Mouse (Mus musculus) lung, adult 2 months (tissue): ENCODE measurements around the gene Sec23a. TPM values are rescaled to one million over a fixed set of nuclear protein-coding genes. Genes with fewer than 3 reads are reported as not detected.
"Not testable (repeated sequence)": the region's sequence is repeated elsewhere in the genome, so short reads cannot be mapped to it uniquely, and the experiment has no call there.

Experiments used
- DNase-seq: peaks from one replicate; pipeline ENCODE4 v3.0.0; 2022
- H3K4me1 ChIP-seq: fragments of 200-500 bp; 2 replicates; pipeline ENCODE4 v1.6.1; 2011; ENCODE audit warnings: low read length; ENCODE audit not compliant: control insufficient read depth, insufficient read depth
- H3K4me3 ChIP-seq: fragments of 200-500 bp; replicated peaks from 2 replicates; pipeline ENCODE3; 2011; ENCODE audit warnings: low read depth, mild to moderate bottlenecking, control low read depth, low read length; ENCODE audit errors: extremely low read depth
- CTCF ChIP-seq: fragments of 200-500 bp; IDR thresholded peaks from 2 replicates; pipeline ENCODE4 v1.5.1; 2011; ENCODE audit warnings: mild to moderate bottlenecking, low read length, control low read depth; ENCODE audit not compliant: insufficient read depth
- POLR2A ChIP-seq: fragments of 200-500 bp; IDR thresholded peaks from 2 replicates; pipeline ENCODE4 v1.6.1; 2011; ENCODE audit warnings: low read depth, mild to moderate bottlenecking, control low read depth, low read length, borderline replicate concordance; ENCODE audit errors: extremely low read depth
- WGBS: fragments of 180-500 bp; shearing (Covaris S2); methylation state at CpG from one replicate; pipeline ENCODE4 v1.1.7; 2018; 5-methylcytosine and 5-hydroxymethylcytosine counted together
- polyA plus RNA-seq: library from polyadenylated mRNA; depleted of rRNA; stranded (reverse); fragments of >200 nt; gene quantifications from 2 replicates; pipeline ENCODE4 v1.2.3, GENCODE M21; 2012; rRNA removed

Sec23a gene
- 8.6 and 13.0 TPM in 2 replicates for polyA plus RNA-seq

DNA sequence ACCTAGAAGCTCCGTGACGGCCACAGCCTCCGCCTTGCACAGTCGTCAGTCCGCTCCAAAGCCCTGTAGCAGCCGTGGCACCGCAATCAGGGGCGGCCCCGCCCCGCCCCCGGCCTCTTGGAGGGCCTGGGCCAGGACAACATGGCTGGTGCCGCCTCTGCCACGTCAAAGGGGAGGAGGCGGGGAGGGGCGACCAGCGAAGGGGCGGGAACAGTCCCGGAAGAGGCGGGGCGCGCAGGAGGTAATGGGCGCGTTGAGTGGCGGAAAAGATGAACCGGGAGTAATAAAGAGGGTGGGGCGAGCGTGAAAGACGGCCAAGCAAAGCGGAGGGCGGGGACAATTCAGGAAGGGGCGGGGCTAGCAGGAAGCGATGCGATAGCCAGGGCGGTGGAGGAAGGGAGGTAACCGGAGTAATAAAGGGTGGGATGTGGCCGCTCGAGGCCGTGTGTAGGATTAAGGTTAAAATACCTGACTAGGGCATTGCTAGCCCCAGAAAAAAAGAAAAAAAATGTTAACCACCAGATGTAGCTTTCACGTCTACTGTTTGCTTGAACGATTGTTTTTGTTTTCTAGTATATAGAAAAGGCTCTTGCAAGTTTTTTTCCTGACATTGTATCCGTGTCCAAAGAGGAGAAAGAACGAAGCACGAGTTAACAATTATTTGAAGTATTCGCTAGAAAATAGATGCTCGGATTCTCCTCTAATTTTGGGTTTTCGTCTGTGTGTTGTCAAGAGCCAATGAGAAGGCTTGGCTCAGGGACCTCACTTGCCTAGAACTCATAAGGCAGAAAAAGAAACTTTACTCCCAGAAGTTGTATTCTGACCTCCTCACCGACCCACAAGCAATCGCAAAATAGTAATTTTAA, at the start of gene Sec23a:
Gene Sec23a, minus strand, starts transcription at position 174 of the 866 bp plus-strand sequence.
- WGBS = under 1% methylated on average over 48 of the region's 48 CpGs
- peak; percentile 98 for DNase-seq
- Histone ChIP-seq H3K4me1 (no peaks in the 10 kb centered on the region; the same call in 1 of the 2 replicates), H3K4me3 (peak within 1 kb of the TSS; percentile 84)
- no peak for TF ChIP-seq CTCF
- TF ChIP-seq POLR2A = peak; percentile 95; the same call in 1 of the 2 replicates

DNA sequence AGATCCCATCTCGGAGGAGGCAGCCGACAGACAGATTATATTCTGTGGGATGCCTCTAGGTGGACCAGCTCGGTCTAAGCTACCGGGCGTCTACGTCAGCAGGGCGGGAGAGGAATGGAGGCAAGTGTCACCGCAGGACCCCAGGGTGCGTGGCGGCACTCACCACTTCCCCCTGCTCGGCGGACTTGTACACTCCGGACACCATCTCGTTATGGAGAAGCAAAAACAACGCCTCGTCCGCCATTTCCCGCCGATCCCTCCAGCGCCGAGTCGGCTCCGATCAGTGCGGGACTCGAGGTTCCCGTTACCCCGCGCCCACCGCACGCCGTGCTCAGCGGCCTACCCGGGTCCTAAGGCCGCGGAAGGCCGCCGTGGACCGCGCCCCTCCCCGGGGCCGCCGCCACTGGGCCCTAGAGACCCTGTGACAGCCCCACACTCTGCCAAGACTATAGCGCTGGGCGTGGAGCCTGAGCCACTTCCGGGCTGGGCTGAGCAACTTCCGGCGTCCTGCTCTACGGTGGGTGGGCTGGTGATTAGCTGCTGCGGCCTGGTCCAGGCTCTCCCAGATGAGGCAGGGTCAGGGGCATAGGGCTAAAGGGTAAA, 49.3 kb upstream of the Sec23a start, which contains the start of gene Trappc6b:
Gene Trappc6b, minus strand, starts transcription at position 480 of the 603 bp plus-strand sequence.
- Histone ChIP-seq H3K4me1 (peaks cover 11% of the 10 kb centered on the region), H3K4me3 (peak within 1 kb of the TSS; percentile 87)
- peak; percentile 65; the same call in 1 of the 2 replicates for TF ChIP-seq POLR2A
- TF ChIP-seq CTCF = 0 out of 2 replicates have a peak, but pooled peaks have one; percentile 20
- under 1% methylated on average over 49 of the region's 49 CpGs for WGBS
- DNase-seq = peak; percentile 72

DNA sequence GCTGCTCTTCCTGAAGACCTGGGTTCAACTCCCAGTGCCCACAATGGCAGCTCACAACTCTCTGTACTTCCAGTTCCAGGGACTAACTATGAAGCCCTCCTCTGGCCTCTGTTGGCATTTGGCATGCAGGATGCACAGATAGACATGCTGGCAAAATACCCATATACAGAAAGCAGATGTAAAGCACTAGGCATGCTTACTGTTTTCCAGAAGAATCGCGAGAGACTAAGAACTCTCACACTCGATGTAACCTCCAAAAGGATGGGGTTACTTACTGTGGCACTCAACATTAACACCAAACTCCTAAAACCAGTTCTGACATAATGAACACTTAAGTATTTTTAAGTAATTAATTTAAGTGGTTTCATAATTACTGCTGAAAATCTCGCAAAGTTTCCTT, 48.5 kb upstream of the Sec23a start:
- WGBS = 25% methylated on average over 4 of the region's 4 CpGs
- TF ChIP-seq CTCF (no peak), POLR2A (no peak)
- Histone ChIP-seq H3K4me3 (peak overlapping the region; percentile 87), H3K4me1 (peaks cover 9% of the 10 kb centered on the region)
- no peak for DNase-seq

DNA sequence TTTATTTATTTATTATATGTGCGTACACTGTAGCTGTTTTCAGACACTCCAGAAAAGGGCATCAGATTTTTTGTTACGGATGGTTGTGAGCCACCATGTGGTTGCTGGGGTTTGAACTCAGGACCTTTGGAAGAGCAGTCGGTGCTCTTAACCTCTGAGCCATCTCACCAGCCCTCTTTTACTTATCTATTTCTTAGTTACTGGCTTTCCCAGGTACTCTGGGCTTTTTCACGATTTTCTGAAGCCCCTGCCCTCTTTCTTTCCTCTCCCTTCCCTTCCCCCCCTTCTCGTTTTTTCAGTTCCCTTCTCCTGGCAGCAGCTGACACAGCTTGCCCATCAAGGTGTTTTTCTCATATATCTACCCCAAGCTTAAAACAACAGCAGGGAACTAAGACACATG, 46.4 kb upstream of the Sec23a start:
- DNase-seq, H3K4me3 ChIP-seq: not testable (repeated sequence)
- WGBS = 77% methylated on average over 5 of the region's 5 CpGs
- peaks cover 11% of the 10 kb centered on the region for H3K4me1 ChIP-seq

DNA sequence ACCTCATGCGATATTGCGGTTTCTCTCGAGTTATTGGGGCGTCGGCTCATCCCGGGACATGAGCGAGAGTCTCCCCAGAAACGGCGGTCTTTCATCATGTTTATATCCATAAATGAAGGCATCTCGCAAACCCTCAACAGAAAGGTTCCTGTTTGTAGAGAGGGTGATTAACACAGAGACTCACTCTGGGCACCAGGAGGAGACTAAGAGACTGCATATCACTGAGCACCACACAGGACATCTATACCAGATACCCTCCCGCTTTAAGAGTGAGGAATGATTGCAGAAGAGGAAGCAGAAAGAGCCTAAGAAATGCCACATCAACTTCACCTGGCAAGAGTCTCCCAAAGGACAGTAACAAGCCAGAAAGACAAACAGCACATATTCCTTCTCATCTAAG, 44.4 kb upstream of the Sec23a start:
- peaks cover 14% of the 10 kb centered on the region for H3K4me1 ChIP-seq
- 95% methylated on average over 11 of the region's 11 CpGs for WGBS
- H3K4me3 ChIP-seq = no peak overlapping the region
- no peak for TF ChIP-seq POLR2A
- no peak for TF ChIP-seq CTCF
- DNase-seq = no peak

DNA sequence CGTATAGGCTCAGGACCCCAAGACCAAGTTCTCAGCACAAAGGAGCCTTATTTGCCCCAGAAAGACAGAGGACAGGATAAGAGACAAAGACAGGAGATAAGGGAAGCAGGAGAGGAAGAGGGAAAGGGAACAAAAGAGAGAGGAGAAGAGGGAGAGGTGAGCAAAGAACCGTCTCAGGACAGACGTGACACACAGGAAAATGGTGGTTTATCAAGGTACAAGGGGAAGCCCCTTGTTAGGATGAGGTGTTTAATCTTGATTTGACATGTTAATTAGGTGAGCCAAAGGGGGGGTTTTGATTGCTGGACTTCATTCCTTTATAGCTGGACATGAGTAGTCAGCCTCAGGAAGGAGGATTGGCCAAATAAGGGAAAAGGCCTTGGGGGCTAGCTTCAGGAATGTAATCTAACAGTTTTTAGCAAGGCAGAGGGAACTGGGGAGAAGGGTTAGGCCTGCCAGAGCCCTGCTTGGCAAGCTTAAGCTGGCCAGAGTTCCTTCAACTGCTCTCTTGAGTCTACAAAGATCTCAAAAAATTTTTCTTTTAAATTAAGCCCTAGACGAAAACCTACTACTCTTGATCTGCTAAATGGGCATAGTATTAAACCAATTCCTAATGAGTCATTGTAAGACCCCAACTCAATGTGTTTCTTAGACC, 43.5 kb upstream of the Sec23a start:
- H3K4me1 ChIP-seq = peaks cover 13% of the 10 kb centered on the region
- no peak for DNase-seq
- WGBS = 50% methylated on average over 4 of the region's 4 CpGs
- TF ChIP-seq POLR2A (no peak), CTCF (no peak)
- H3K4me3 ChIP-seq = no peak overlapping the region

DNA sequence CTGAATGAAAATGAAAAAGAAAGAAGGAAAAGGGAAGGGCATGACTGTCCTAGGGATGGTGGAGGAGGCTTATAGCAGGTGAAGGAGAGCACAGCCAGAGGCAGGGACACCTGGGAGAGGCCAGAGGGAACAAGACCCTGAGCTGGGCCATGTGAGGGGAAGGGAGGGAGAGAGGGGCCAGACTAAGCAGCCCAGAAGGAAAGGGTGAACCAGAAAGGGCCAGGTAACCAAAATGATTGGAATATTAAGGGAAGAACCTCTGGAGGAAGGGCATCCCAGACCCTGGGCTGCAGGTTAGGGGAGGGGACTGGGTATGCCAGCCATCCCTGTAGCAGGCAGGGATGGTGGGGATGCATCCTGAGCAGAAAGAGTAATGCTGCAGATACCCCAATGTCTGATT, 42.2 kb upstream of the Sec23a start:
- Histone ChIP-seq H3K4me1 (peaks cover 6% of the 10 kb centered on the region), H3K4me3 (no peak overlapping the region)
- no peak for DNase-seq
- TF ChIP-seq POLR2A = no peak
- no peak for TF ChIP-seq CTCF

DNA sequence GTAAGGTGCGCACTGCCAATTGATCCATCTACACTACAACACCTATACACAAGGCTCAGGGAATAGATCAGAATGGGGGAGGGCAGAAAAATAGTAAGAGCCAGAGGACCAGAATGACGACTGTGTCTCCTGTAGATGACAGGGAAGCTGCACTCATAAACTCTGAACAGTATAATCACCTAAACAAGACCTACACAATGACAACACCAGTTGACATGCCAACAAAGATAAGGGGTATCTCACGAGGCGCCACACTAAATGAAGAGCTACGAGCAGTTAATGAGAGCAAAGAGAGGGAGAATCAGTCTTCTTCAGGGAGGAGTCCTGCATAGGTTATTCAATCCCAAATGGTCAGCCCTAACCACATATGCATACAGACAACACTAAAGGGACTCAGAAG, 41.3 kb upstream of the Sec23a start:
- Histone ChIP-seq H3K4me3 (no peak overlapping the region), H3K4me1 (peaks cover 6% of the 10 kb centered on the region)
- 87% methylated on average over 5 of the region's 5 CpGs for WGBS
- TF ChIP-seq POLR2A (no peak), CTCF (no peak)
- no peak for DNase-seq

DNA sequence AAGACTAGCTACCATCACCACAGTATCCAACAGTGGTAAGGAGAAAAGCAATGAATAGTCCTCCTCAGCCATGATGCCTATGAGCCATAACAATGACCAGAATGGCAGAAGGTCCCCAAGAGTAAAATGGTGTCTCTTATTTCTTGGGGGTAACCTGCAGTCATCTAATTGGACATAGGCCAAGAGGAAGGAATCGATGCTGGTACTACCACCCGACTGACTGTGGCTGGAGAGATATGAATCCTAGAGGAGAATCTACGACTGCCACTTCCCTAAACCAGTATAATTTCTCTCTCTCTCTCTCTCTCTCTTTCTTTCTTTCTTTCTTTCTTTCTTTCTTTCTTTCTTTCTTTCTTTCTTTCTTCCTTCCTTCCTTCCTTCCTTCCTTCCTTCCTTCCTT, 40.7 kb upstream of the Sec23a start:
- WGBS = 80% methylated on average over 3 of the region's 3 CpGs
- peaks cover 6% of the 10 kb centered on the region for H3K4me1 ChIP-seq
- TF ChIP-seq CTCF = no peak
- TF ChIP-seq POLR2A = no peak
- H3K4me3 ChIP-seq = no peak overlapping the region
- DNase-seq = no peak
